Mouse (Mus musculus) brain, embryonic 14.5 days (tissue): ENCODE measurements around the gene Gfpt1.

Experiments
- CTCF ChIP-seq: fragments of 200-500 bp; IDR thresholded peaks from 2 replicates; pipeline ENCODE4 v1.5.1; 2012; ENCODE audit warnings: inconsistent platforms, mild to moderate bottlenecking, moderate library complexity, borderline replicate concordance; ENCODE audit not compliant: insufficient read depth, insufficient read length; ENCODE audit errors: extremely low read depth
- POLR2A ChIP-seq: fragments of 200-500 bp; IDR thresholded peaks from 2 replicates; pipeline ENCODE4 v1.6.1; 2012; ENCODE audit warnings: mild to moderate bottlenecking, inconsistent platforms, borderline replicate concordance; ENCODE audit not compliant: poor library complexity, insufficient read depth, insufficient read length, severe bottlenecking; ENCODE audit errors: extremely low read depth

- no peak for TF ChIP-seq POLR2A
- no peak for TF ChIP-seq CTCF
Measured at GRCm38 (mm10) chr6:87085026-87085425, 42.4 kb downstream of the Gfpt1 start.
